Mouse (Mus musculus) layer of hippocampus, adult 9-11 months (tissue): ENCODE measurements around the gene Rgs21.
A peak's percentile ranks its signal among the peaks of the same experiment; 100 is the strongest.

Experiments used
- DNase-seq: peaks from one replicate; pipeline ENCODE4 v3.0.0; 2022

Rgs21 gene

DNA sequence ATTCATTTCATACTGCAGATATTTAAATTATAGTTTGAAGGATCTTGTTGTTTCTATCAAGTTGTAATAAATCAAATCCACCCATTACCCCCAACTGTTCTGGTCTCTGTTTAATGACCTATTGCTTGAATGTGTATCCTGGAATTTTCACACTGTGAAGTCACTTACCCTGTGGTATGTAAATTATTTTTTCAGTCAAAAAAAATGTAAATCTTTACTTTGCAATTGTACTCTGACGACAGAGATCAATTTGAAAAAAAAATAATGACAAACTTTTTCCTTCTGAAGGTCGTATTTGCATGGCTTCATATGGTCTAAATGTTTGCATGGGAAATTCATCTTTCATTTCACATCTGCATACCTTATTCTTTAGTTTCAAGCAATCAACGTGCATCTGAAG is at the start of gene Rgs21:
Rgs21 (minus strand) TSS at position 101 of the 400 bp plus-strand sequence.
- DNase-seq, result no peak

- no peak for DNase-seq
These were observed 36.6 kb upstream of the Rgs21 start for GRCm38 (mm10) chr1:144604071-144604470.

- DNase-seq, result no peak
These were observed 35.5 kb upstream of the Rgs21 start for GRCm38 (mm10) chr1:144602987-144603386.

DNA sequence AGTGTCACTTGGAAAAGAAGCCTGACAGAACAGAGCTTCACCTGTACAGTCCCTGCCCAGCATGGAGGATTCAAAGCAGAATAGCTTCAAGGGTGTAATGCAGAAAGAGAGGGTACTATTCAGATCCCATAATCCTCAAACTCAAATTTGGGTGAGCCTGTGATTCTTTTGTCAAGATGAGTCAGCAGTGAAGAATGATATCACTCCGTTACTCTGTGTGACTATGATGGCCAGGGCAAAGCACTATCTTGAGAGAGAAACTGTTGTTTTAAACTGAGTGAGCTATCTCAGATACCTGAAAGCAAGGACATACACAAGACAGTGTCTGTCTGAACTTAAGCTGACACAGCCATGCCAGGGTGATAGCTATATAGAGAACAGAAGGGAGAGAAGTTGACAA is 11.9 kb upstream of the Rgs21 start:
- DNase-seq, result no peak

DNA sequence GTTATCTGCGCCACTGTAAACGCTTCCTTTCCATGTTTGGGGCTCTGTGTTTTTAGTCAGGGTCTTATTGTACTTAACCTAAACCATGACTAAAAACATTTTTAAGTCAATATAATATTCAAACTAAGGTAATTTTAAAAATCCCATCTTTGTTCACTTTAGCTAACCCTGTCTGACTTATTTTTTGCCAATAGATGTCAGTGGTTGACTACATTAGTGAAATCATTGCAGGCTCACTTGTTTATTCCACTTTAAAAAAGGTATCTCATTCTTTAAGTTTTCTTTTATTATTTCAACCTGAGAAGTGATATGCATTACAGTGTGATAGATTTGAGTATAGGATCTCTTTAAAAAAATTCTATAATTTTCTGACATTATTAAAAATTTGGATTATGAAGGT is 5.5 kb upstream of the Rgs21 start:
- DNase-seq, result no peak

DNA sequence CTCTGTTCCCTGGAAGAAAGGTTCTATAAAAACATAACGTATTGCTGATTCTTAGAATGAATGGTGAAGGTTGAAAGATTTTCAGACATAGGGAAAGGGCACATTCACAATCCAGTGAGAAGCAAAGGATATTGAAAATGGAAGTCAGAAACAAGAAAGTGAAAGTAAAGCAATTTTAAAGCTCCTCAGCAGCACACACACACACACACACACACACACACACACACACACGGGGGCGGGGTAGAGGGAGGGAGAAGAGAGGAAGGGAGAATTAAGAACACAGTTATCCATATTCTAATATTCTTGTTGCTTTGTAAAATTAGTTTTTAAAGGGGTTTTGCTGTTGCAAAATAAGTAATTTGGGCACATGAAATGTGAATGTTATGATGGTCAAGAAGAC is 2.4 kb upstream of the Rgs21 start:
- no peak for DNase-seq

DNA sequence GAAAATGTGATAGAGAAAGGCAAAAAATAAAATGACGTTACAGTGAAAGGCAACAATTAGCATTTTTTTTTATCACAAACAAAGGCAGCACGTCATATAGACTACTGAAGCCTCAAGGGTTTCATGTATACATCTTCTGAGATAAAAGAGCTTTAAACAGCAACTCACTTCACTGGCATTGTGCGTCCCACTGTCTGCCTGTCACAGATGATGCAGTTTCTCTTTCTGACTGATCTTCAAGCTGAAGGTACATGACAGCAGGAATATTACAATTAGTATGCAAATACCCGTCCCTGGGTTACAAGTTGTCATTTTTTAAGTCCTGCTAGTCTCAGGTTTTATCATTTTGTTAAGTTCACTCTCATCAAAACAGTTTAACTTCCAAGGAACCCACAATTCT is 22.3 kb downstream of the Rgs21 start:
- DNase-seq, result no peak

- DNase-seq, result no peak
These were observed 22.9 kb downstream of the Rgs21 start for GRCm38 (mm10) chr1:144544497-144544961.

GRCm38 (mm10) chr1:144531746-144532145 is 35.7 kb downstream of the Rgs21 start:
- no peak for DNase-seq

GRCm38 (mm10) chr1:144517878-144518426 is 49.5 kb downstream of the Rgs21 start:
- peak; percentile 14 for DNase-seq

- no peak for DNase-seq
These were observed 65.2 kb downstream of the Rgs21 start for GRCm38 (mm10) chr1:144502241-144502640.

- DNase-seq, result no peak
These were observed 67.0 kb downstream of the Rgs21 start for GRCm38 (mm10) chr1:144500423-144500822.

- no peak for DNase-seq
These were observed 67.7 kb downstream of the Rgs21 start for GRCm38 (mm10) chr1:144499719-144500118.

- DNase-seq, result no peak
These were observed 68.7 kb downstream of the Rgs21 start for GRCm38 (mm10) chr1:144498725-144499124.

GRCm38 (mm10) chr1:144498051-144498450 is 69.4 kb downstream of the Rgs21 start:
- DNase-seq, result no peak

DNA sequence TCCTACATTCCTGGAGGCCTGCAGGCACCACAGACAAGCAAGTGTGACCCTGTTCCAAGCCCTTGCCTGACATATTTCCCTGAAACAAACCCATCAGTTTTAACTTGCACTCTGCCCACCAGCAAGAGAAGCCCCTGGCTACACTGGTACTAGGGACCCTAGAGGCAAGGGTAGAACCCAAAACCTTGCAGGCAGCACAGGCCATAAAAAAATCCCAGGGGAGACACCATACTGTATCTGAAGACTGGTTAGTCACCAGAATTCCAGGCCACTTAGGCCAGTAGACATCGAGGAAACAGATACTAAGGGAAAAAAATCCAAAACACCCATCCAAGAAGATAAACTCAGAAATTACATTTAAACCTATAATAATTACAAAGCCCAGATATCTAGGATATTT is 74.1 kb downstream of the Rgs21 start:
- no peak for DNase-seq

GRCm38 (mm10) chr1:144488223-144488835 is 79.1 kb downstream of the Rgs21 start:
- no peak for DNase-seq
